Mouse (Mus musculus) myocyte (in vitro differentiated cells): ENCODE data around the gene Pkd2.

Experiments
- CEBPB ChIP-seq: IDR thresholded peaks from 2 replicates; pipeline ENCODE4 v1.6.1; 2011; ENCODE audit warnings: mild to moderate bottlenecking, moderate library complexity; ENCODE audit not compliant: poor library complexity, insufficient read depth, severe bottlenecking
- E2F4 ChIP-seq: IDR thresholded peaks from one replicate; pipeline ENCODE4 v1.6.1; 2011; ENCODE audit warnings: mild to moderate bottlenecking, control low read depth, moderate library complexity; ENCODE audit not compliant: insufficient read depth
- TCF12 ChIP-seq: IDR thresholded peaks from one replicate; pipeline ENCODE4 v1.6.1; 2011; ENCODE audit warnings: mild to moderate bottlenecking, control low read depth; ENCODE audit not compliant: poor library complexity, insufficient read depth, severe bottlenecking

GRCm38 (mm10) chr5:104417028-104417427 is 42.2 kb upstream of the Pkd2 start:
- TF ChIP-seq CEBPB = no peak
- no peak for TF ChIP-seq TCF12
- TF ChIP-seq E2F4 = no peak
